Mouse (Mus musculus) embryo, embryonic 11.5 days (tissue): ENCODE measurements around the gene Islr.

Source experiments
- DNase-seq: peaks from one replicate; pipeline ENCODE4 v3.0.0-alpha.2; 2012; ENCODE audit warnings: low read depth, low spot score

The Islr gene

DNA sequence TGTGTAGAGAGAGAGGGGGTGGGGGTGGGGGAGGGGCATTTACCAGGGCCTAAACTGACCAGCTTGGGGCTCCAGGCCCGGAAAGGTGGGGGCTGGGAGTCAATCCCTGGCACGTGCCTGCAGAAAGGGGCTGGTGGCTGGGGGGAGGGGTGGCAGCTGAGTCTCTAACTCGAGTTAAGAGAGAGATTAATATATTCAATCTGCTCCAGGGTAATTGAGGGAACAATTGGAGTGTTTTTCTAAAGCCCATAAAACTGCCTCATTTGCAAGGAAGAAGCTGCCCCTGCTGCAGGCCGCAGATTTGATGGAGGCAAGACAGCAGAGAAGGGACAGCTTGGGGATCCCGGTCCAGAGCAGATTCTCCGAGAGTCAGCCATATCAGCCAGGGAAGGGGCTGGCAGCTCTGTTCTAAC is 91.2 kb downstream of the Islr start:
- no peak for DNase-seq

DNA sequence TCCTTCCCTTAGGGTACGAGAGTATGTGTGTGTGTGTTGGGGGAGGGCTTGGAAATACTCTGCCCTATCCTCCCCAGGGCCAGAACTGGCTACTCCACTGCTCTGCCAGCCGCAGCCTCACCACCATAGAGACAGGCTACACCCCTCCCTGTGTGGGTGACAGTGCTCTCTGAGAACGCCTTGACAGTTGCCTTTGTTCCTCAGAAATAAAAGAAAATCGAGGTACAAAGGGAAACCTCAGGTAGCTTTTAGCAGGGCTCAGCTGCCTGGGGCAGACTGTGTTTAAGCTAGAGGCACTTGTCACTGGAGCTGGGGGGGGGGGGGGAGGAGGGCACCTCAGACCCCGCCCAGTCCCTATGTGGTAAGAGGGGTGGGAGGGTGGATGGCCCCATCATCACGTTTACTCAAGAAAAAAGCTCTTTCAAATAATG is 91.8 kb downstream of the Islr start:
- DNase-seq: no peak

DNA sequence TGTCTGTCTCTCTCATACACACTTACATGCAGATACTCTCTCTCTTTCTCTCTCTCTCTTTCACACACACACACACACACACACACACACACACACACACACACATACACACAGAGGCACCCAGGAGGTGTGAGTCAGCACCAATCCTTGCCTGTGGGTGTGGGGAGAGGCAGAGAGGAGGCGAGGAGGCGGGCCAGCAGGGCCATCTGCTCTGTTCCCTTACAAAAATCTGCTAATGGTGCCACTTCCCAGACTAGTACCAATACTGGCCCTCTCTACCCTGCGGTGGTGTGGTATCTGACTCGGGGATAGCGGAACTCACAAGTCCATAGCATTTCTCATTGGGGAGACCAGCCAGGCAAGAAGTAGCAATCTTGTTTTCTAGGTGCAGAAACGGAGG is 92.7 kb downstream of the Islr start:
- DNase-seq: no peak

DNA sequence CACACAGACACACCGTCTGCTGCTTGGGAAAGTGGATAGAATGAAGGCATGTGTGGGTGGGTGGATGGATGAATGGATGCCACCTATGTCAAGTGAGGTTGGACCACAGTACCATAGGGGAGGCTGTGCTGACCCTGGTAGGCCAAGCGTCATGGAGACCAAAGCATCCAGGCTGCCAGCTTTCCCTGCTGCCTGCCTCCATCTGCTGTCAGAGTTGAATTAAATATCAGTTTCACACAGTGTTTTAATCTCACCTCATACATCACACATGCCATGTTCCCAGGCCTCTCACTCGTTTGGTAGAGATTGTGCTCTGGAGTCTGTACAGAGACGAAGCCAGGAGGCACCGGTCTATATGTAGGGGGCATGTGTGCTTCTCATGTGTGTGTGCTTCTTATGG is 93.3 kb downstream of the Islr start:
- no peak for DNase-seq

DNA sequence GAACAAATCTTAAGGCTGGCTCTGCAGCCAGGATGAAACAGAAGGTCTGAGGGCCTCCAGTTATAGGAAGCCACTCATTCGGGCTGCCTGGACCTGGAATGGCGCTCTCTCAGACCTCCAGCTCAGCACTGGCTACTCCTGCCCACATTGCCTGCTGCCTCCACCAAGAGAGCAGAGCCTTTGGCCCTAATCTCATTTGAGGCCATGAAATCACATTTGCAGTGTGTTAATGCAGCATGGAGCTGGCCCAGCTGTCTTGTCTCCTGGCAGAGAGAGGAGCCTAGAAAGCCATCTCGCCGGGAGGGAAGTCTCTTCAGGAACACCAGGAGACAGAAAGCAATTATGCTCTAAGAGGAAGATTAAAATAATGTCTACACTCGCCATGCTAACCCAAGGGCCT is 96.6 kb downstream of the Islr start:
- no peak for DNase-seq
